Mouse (Mus musculus): Measurements from ENCODE around the gene Apip.

DNA sequence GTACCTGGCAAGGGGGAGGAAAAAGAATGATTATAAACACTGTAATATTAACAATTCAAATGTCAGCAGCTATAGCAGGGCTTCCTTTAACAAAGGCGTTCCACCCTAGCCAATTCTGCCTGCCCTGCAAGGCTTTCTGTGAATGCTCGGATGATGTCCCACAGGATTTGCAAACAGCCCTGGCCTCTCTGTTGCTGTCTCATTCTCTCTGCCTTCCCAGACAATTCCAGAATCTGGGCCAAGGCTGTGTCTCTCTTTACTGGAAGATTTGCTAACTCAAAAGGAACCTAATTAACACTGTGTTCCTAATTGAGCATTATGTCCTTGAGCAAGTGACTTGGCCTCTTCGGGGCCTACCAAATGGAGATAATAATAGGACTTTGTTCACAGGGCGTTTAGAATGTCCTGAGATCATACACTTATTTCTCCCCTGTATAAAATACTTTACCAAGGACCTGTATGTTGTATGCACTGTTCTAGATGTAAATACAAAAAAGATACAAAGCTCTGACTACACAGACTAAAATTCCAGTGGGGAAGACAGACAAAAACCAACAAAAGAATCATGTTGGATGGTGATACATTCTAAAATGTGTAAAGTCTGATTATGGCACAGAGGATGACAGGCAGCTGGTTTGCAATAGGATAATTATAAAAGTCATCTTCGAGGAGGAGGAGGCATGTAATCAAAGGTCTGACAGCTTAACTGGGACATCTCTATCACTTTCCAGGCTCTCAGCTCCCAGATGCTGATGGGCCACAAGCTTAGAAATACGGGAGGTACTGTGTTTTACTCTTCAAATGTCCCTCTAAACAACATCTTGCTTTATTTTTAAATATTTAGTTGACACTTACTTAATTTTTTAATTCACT is 45.1 kb downstream of the Apip start:
- no peak for TF ChIP-seq JUN (IDR thresholded peaks at IDR 0.05; ENCODE audit: insufficient read depth, low read depth, low read length)
- TF ChIP-seq E2F4 (IDR thresholded peaks at IDR 0.05; ENCODE audit: insufficient replicate concordance, low read depth, low read length), result no peak
- no peak for TF ChIP-seq POLR2A (IDR thresholded peaks at IDR 0.05; ENCODE audit: low read depth, low read length)
- TF ChIP-seq EP300 (IDR thresholded peaks at IDR 0.05; ENCODE audit: low read length), result no peak
- no peak for TF ChIP-seq CTCF (conservative IDR thresholded peaks at IDR 0.05 in 1 of 2, IDR thresholded peaks at IDR 0.05 in 1 of 2; ENCODE audit: low read depth in 2 of 2, low read length in 2 of 2)
- no peak for TF ChIP-seq ZNF384 (IDR thresholded peaks at IDR 0.05; ENCODE audit: low read depth, low read length)
- TF ChIP-seq MAFK (IDR thresholded peaks at IDR 0.05; ENCODE audit: insufficient replicate concordance, low read length), result no peak
- TF ChIP-seq USF2 (conservative IDR thresholded peaks at IDR 0.05; ENCODE audit: low read depth, low read length), result no peak
- no peak for TF ChIP-seq SIN3A (IDR thresholded peaks at IDR 0.05; ENCODE audit: low read length)

Data from CH12.LX (cell line).